Mouse (Mus musculus) yolk sac, embryonic 10.5 days (tissue): Measurements from ENCODE around the gene Gyg.
"Not testable (repeated sequence)": the region's sequence is repeated elsewhere in the genome, so short reads cannot be mapped to it uniquely, and the experiment has no call there.

ENCODE experiments used
- DNase-seq: peaks from one replicate; pipeline ENCODE4 v3.0.0-alpha.2; 2017; ENCODE audit warnings: low spot score

Gyg gene

DNA sequence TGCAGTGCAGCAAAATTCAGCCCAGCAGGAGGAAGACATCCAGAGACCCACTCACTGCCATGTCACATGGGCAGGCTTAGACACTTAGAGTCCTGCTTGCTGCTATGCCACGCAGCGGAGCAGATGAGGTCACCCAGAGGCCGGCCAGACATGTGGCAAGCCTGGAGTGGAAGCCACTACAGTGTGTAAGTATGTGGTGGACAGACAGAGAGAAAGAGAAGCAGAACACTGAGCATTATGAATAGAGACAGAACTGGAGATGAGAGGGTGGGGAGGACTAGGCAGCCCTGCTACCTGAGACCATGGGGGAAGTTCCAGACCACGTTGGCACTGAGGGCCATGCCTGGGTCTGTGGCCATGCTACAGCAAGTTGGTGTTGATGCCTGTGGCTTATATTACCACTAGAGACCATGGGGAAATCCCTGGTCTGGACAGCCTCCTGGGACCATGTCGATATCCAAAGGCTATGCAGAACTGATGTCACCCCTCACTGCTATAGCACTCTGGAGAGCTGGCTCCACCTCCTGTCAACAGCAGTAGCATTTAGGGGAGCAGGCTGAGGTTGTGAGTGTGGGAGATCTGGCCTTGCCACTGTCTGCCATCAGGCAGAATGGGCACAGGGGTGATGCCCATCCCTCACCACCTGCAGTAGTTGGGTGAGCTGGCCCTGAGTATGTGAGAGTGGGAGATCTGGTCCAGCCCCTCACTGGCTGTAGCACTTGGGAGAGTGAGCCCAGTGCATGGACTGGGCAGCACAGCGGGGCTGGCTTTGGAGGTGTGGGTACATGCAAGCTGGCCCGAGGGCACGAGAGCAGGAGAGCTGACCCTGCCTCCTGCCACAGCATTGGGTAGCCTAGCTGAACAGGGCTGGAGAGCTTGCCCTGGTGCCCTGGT, 24.4 kb downstream of the Gyg start:
- no peak for DNase-seq

DNA sequence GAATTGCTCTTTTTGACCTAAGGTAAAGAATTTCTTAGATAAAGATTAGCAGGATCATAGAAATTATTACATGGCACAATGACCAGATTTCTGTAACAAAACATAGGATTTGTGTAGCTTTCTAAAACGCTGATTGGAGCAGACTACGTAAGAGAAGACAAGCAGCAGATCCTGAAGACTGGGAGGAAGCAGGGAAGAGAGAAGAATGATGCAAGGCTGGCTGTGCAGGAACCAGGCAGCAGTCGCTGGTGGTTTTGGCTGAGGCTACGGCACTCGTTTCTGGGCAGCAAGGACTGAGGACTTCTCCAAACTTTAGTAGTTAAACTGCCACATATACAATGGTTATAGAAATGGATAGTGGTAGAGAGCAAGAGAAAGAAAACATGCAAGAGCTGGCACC, 25.6 kb downstream of the Gyg start:
- DNase-seq, result no peak

DNA sequence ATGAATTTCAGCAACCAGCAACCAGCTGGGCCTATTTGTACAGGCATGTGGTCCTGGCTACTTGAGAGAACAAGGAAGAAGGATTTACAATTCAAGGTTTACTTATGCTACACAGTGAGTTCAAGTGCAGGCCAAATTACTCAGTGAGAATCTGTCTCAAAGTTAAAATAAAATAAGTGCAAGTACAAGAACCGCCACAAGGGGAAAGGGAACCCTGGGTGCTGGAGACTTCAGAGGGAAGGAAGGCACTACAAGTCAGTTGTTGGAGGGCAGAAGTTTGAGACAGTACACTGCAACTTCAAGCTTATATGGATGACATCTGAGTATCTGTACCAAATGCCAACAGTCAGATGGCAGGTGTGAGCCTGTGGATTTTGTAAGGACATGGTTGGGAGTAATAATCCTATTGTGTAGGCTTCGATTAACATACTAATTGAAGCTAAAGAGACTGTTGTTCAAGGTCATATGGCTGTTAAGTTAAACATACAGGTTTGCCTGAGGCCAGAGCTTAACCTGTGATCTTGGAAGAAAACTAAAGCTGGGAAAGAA, 28.0 kb downstream of the Gyg start:
- no peak for DNase-seq

DNA sequence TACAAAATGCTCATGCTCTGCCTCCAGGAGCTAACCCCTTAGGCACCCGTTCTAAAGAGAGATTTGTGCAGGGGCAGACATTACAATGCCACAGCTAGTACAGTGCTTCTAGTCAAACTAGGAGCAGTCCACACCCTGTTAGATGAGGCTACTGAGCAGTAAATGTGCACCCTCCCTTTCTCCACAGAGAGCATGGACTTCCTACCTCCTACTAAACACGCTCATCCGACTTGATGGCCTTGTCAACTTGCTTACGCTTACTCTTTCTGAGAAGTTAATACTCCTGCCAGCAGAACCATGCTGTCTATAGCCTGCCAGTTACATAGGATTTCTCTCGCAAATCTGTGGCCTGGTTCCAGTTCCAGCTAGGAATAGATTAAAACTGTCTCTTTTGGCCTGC, 29.5 kb downstream of the Gyg start:
- no peak for DNase-seq

GRCm38 (mm10) chr3:20121582-20121981, 33.5 kb downstream of the Gyg start:
- DNase-seq, result not testable (repeated sequence)

- no peak for DNase-seq
Measured at GRCm38 (mm10) chr3:20119686-20120244, 35.4 kb downstream of the Gyg start.

DNA sequence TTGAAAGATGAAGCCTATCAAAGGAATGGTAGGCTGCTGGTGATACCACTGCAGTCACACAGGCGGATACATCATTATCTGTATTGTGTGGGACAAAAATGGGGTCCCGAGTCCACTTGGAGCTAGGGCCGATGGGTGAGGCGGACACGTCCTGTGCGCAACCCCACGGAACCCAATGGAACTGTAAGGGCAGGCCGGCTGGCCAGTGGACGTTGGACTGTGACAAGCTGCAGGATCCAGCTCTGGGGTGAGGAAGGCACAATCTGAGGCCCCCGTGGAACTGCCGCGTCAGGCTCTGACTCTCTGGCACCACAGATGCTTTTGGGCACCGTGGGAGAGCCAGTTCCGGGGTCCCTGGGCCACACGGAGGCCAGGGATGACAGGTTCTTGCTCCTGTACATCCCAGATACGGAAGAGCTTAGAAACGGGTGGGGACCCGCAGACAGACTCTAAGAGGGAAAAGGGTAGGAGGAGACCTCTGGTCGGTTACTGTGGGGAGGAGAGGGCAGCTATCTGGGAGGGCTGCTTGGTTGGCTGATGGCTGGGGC, 36.0 kb downstream of the Gyg start:
- DNase-seq, result no peak

DNA sequence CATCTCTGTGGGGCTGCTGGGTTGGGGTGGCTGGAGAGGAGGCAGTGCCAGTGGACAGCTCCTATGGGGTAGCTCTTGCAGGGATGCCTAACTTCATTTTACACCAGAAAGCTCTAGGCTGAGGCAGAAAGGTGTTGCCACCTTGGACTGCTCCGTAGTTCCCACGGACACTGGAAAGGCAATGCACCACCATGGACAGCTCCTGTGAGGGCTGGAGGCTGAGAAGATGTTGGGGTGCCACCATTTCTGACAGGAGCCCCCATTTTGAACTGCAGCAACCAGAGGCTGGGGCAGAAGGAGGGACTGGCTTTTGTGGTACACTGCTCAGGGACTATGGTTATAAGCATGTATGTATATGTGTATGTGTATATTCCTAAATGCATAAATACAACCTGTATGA, 43.2 kb downstream of the Gyg start:
- DNase-seq, result no peak

DNA sequence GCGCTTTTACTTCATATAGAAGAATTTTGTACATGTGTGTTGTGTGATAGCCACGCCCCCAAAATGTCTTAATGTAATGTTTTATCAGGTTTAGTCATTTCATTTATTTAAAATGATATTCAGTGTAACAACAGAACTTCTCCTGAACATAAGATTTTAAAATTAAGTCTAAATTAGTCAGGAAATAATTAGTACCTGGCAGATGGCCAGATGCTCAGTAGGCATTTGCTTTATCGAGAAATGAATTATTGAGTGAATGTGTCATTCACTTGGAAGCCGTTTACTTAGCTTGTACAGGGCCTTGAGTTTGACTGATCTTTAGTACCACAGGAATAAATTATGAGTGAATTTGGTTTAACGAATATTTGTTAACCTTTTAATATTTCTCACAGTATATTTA, 46.2 kb downstream of the Gyg start:
- no peak for DNase-seq

DNA sequence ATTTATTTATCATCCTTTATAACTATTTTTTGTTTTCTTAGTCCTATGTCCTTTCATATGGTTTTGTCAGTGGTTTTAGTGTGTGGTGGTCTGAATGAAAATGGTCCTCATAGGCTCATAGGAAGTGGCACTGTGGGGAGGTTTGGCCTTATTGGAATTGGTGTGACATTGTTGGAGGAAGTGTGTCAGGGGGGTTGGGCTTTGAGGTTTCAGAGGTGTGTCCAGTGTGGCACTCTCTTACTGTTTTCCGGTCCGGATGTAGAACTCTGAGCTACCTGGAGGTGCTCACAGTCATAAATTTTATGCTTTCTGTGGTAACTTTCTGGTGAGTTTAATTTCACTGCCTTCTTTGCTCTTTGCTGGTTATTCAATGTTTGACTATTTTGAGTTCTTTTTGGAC, 50.3 kb downstream of the Gyg start:
- no peak for DNase-seq

GRCm38 (mm10) chr3:20104318-20104717, 50.8 kb downstream of the Gyg start:
- no peak for DNase-seq

DNA sequence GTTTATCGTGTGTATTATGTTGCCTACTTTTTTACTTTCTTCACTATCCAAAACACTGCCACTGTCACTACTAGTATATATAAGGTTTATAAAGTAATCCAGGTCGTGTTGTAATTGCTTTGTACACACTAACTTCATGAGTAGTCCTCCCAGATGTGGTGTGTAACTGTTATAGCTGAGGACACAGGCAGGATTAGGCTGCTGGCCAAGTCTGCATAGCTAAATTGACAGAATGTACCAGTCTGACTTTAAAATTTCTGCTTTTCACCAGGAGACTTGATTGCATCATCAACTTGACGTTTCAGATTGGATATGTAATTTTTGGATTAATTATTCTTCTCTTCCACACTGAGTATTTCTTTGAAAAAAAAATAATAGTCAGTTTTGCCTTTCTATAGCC, 51.3 kb downstream of the Gyg start:
- DNase-seq, result no peak

- no peak for DNase-seq
Measured at GRCm38 (mm10) chr3:20082161-20082560, 73.0 kb downstream of the Gyg start.

- DNase-seq, result no peak
Measured at GRCm38 (mm10) chr3:20076145-20077053, 78.7 kb downstream of the Gyg start.
